Mouse (Mus musculus) spleen, adult 2 months (tissue): ENCODE measurements around the gene Nav3.

Source experiments
- CTCF ChIP-seq: fragments of 200-500 bp; IDR thresholded peaks from 2 replicates; pipeline ENCODE4 v1.5.1; 2011; ENCODE audit warnings: mild to moderate bottlenecking, inconsistent platforms; ENCODE audit not compliant: insufficient read depth, insufficient read length, insufficient replicate concordance; ENCODE audit errors: extremely low read depth
- POLR2A ChIP-seq: fragments of 200-500 bp; IDR thresholded peaks from 2 replicates; pipeline ENCODE4 v1.6.1; 2011; ENCODE audit warnings: low read depth, low read length, inconsistent platforms

DNA sequence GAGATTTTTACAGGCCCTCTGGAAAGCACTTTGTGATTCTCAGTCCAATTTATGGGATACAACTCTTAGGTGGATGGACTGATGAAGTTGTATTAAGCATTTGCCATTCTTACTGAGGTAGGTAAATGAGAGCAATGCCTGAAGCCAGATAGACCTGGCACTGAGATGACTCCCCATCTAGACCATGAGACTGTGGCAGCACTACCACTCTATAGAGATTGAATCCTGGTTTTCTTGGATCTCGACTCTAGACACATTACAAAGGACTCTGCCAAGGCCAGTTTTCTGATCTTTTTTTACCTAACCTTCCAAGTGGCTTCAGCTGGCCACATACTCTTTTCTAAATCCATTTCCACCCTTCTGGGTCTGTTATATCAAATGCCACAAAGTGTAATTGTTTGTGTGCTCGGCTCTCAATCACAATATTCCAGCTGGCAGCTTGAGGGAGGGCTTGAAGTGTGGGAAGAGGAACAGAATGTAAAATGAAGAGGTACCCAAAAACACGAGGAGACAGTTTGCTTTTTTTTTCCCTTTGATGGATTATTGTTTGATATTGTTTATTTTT is 756.2 kb downstream of the Nav3 start:
- TF ChIP-seq POLR2A (no peak), CTCF (no peak)
